Mouse (Mus musculus): ENCODE data around the gene RPS10-NUDT3.

The RPS10-NUDT3 gene

DNA sequence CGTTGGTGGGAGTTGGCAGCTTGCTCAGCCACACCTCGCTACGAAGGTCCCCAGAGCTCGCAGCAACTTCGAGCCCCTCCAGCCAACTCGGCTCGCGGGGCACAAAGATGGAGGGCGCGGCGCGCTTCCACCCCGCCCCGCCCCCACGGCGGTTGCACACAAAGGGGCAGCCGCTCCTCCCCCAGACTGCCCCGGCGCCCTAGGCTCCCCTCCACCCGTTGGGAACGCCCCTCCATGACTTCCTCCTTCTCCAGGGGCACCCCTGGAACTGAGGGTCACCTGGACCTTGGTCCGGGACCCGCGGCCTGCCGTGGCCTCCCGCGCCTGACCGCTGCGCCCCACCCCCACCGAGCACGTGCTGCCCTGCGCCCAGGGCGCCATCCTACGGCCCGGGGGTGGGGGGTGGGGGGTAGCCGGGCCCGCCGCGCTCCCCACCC lies 79.9 kb downstream of the RPS10-NUDT3 start:
- no peak for DNase-seq (ENCODE audit: low spot score in 2 of 2)

DNA sequence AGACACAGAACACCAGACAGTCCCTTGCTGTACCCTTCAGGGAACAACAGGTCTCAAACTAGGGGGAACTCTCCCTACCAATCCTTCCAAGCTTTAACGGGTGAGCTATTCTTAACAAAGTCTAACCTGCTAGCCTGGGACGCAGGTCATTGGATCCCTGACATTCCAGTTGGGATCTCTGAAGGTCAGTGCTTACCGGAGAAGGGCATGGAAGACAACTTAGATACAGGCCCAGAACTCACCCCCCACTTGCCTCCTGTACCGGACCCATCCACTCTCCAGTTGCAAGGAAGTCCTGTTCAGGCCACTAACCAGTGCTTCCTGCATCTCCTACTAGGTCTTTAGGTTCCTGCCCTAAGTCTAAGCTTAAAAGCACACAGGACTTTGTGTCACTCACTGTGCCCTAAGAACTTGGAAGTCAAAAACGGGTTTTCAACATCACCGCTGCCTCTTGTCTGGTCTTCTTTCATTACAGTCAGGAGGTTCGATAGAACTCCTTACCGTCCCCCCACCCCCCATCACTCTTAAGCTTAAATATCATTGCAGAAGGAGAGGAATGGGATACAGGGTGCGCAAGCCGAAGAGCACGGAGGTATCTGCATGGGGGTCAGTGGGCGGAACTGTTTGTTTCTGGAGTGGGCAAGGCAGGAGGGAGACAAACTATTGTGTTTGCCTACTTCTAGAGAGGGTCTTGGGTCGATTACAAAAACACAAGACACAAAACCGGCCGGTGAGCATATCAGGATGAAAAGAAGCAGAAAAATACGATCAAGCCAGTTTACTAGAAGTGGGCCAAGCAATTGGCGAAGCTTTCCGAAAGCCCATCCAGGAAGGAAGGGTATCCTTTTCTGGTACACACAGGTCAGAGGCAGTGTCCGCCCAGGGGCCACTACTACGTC lies 80.7 kb downstream of the RPS10-NUDT3 start:
- DNase-seq (ENCODE audit: low spot score in 2 of 2): no peak

DNA sequence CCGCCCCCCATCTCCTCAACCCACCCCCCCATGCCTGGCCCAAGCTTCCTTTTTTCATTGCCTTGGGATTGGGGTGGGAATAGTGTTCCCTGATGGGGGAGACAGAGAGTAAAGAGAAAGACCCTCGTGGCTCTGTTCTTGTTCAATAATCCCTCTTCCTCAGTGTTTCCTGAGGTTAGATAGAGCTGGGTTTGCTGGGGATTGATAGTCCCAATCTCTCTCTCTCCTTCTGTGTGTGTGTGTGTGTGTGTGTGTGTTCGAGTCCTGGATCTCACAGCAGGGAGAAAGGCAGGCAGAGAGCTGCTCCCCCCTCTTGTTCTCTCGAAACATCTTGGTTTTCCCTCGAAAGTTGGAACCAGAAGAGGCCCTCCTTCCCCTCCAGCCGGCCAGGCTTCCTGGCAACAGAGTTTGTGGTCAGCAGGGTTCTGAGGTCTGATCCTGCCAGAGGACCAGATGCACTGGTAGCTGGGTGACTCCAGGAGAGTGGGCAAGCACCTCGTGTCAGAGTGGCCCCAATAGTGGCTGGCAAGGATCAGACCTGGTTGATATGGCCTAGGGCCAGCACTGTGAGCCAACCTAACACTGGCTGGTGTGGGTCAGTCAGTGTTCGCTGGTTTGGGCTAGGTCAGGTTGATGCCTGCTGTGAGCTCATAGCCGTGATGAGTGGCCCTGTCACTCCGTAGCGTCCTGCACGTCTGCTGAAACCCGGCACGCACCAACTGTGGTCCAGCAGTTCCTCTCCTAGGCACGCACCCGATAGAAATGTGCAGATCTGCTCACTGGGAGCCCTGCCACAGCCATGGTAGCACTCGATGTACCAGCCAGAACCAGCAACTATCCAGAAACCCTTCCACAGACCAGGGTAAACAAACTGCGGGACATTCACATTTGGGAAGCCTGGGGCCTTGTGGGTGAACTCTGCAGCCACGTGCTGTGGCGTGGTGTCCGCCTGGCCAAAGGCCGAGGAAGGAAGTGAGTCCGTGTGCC lies 82.5 kb downstream of the RPS10-NUDT3 start:
- DNase-seq (ENCODE audit: low spot score in 2 of 2): no peak

DNA sequence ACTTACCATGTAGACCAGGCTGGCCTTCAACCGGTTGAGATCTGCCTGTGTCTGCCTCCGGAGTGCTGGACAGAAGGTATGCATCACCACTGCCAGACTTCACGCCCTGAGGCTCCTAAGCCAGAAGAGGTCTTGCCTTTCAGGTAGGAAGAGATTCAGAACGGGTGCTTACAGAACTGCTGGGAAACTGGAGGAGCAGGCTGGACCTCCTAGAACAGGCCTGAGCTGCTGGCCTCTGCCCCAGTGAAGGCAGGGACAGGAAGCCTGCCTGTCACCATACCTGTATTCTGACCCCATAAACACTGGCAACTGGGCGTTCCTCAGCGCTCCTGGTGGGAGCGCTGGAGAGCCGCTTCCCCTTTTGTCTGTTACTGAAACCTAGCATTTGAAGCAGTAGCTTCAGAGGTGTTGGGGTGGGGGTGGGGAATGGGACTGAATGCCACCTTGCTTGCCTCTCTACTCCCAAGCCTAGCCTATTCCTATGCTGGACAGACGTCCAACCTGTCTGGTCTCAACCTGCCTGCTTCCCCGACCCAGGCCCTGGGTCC lies 83.6 kb downstream of the RPS10-NUDT3 start:
- DNase-seq (ENCODE audit: low spot score in 2 of 2): peak in 1 of 2 experiments; percentile 73

DNA sequence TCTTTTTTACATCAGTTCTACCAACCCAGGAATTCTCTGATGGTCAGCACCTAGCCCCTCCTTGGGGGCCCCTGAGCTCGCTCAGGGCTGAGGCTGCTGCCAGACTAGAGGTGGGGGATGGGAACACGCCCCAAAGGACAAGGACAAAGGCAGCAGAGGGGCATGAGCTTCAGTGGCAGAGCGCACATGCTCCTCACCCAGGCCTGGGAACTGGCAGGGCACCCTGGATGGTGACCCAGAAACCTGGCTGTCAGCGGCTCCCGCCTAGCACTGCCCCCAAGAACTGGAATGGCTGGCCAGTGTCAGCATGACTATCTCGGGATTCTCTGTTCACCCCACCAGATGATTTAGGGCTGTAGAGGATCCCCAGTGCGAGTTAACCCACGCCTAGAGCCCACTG lies 85.8 kb downstream of the RPS10-NUDT3 start:
- DNase-seq (ENCODE audit: low spot score in 2 of 2): no peak

DNA sequence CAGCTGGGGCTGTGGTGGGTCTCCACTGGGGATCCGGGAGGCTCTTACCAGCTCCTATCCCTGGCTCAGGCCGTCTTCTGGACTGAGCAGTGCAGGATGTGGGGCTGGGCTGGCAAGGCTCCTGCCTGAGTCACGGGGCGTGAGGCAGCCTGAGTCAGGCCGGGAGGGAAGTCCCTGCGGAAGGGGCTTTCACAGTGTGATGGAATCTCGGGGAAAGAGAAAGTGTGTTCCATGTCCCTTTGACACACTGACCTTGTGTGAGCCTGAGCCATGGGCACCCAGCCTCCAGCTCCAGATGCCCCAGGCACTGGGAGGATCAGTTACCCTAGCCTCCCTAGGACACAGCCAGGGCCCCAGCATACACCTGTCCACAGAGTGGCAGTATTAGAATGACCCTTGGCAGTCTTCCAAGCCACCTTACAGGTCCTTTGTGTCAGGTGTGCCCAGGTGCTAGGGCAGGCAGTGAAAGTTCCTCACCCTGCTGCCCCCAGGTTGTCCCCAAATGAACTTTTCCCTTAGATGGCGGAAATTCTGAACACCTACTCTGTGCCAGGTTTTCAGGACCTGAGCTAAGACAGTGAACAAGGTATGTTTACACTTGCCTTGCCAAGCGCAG lies 87.7 kb downstream of the RPS10-NUDT3 start:
- peak; percentile 65 to 78 for DNase-seq (ENCODE audit: low spot score in 2 of 2)

DNA sequence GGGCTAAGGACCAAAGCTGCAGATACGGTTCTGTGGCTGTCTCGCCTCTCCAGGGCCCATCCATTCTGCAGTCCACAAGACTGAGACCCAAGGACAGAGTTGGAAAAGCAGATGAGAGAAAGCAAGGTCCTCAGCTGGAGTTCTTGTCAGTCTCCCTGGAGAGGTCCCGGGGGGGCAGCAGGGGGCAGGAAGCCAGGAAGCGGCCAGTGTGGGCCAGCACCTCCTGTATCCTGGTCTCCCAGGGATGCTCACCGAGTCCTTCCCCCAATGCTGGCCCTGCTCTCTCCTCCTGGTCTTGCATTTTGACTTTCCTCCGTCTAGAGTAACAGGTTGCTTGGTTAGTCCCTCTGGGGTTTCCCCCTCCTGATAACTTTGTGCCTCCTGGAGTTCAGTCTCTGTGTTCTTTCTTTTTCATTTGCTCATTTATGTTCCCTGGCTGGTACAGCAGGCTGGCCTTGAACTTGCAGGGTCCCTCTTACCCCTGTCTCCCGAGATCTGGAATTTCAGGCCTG lies 88.4 kb downstream of the RPS10-NUDT3 start:
- no peak for DNase-seq (ENCODE audit: low spot score in 2 of 2)

DNA sequence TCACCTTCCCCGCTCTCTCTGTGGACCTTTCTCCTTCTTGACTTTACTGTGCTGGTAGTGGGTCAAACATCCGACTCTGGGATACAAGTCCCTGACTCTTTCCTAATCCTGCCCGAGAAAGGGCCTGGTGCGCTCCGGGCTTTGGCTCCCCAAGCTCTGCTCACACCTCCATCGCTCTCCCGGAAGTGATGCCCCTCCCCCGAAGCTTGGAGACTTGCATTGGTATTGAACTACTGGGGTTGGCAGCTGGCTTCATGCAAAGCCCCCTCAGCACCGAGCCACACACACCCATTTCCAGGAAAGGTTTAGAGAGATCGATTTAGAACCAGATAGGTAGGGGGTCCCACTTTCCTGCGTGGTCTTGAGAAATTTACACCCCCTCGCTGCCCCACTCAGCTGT lies 89.0 kb downstream of the RPS10-NUDT3 start:
- DNase-seq (ENCODE audit: low spot score in 2 of 2): no peak

DNA sequence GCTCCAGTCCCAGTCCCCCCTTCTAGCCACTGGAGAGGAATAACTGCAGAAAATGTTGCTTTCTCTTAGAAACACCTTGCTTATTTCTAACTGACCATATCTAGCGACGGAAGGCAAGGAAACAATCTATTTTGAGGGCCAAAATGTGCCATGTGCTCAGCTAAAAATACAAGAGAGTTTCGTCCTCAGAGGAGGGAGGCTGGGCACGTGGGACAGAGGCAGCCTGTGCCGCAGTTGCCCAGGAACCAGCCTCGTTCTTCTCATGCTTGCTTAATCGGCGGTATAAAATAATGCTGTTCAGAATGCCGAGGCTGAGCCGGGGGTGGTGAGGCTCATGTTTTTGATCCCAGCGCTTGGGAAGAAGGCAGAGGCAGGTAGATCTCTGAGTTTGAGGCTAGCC lies 90.5 kb downstream of the RPS10-NUDT3 start:
- DNase-seq (ENCODE audit: low spot score in 2 of 2): no peak

DNA sequence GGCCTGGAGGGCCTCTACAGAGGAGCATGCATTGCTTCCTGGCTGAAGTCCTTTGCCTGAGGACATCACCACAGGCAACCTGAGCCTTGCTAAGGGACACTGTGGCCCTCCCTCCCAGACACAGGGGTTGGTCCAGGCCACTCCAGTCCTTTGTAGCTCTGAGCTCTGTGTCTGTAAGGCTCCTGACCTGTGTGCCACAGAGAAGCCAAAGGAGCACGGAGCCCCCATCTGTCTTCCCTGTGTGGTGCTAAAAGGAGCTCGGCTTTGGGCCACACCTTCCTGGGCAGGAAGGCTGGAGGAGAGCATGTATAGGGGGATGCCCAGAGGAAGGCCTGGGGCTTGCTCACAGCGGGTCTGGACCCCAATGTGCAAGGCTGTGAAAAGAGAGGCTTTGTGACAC lies 93.0 kb downstream of the RPS10-NUDT3 start:
- DNase-seq (ENCODE audit: low spot score in 2 of 2): no peak

DNA sequence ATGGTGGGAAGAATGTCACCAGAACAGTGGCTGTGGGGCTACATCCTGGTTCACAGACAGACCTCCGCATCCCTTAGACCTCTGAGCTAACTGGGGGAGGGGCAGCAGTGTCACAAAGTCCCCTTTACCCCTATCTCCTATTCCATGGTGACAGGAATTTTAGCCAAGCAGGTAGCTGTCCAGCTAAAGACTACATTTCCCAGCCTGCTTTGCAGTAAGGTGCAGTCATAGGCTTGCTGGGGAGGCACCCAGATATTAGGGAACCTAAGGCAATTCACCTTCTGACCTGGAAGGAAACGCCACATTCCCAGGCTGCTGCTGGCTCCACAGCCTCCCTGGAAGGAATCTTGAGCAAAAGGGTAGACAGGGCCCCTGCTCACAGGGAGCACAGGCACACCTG lies 93.8 kb downstream of the RPS10-NUDT3 start:
- no peak for DNase-seq (ENCODE audit: low spot score in 2 of 2)

DNA sequence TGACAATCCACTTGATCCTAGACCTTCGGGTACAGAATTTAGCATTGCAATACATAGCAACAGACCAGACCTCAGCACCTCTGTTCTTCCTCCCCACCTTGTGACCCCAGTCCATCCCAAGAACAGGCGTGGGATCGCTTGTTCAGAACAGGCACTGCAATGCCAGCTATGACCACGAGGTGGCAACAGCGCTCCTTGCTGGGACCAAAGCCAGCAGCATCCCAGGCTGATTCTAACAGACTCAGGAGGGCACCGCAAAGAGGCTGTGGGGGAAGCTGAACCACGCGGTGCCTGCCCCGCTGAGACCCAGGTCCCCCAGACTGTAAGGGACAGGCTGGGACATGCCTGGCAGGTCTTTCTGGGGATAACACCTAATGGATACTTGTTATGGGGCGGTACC lies 100.3 kb downstream of the RPS10-NUDT3 start:
- peak; percentile 75 to 92 for DNase-seq (ENCODE audit: low spot score in 2 of 2)

DNA sequence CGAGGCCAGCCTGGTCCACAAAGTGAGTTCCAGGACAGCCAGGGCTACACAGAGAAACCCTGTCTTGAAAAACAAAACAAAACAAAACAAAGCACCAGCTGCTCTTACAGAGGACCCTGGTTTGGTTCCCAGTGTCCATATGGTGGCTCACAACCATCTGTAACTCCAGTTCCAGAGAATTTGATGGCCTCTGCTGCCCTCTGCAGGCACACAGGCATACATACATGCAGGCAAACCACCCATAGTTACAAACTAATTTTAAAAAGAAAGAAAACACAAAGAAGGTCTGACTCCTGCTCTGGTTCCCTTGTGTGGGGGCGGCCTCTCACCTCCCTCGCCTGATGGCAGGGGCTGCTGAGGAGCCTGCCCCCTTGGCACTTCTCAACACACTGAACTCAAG lies 101.7 kb downstream of the RPS10-NUDT3 start:
- no peak for DNase-seq (ENCODE audit: low spot score in 2 of 2)

DNA sequence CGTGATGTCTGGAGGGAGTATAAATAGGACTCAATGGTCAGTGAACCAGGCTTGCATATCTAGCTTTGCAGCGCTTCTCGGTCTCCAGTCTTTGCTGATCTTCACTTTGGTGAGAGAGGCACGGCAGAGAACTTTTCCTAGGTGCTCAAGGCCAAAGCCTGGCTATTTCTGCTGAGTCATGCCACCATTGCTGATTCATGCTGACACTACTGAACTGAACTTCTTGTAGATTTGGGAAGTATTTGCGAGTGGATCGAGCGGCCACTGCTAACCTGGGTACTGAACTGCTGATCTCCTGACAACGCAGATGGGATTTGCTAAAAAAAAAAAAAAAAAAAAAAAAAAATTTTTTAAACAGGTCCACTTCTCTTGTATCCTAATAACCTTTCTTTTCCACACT lies 102.9 kb downstream of the RPS10-NUDT3 start:
- no peak for DNase-seq (ENCODE audit: low spot score in 2 of 2)

Data from urinary bladder, adult 18-20 months (tissue).